Mouse (Mus musculus) olfactory bulb, adult 2 months (tissue): ENCODE data around the gene Loxl3.

Source experiments
- CTCF ChIP-seq: fragments of 200-500 bp; IDR thresholded peaks from 2 replicates; pipeline ENCODE4 v1.5.1; 2012; ENCODE audit warnings: low read depth, mild to moderate bottlenecking, low read length, moderate library complexity; ENCODE audit not compliant: insufficient read depth
- POLR2A ChIP-seq: fragments of 200-500 bp; IDR thresholded peaks from 2 replicates; pipeline ENCODE4 v1.6.1; 2012; ENCODE audit warnings: mild to moderate bottlenecking, low read depth, low read length, moderate library complexity; ENCODE audit not compliant: insufficient read depth

DNA sequence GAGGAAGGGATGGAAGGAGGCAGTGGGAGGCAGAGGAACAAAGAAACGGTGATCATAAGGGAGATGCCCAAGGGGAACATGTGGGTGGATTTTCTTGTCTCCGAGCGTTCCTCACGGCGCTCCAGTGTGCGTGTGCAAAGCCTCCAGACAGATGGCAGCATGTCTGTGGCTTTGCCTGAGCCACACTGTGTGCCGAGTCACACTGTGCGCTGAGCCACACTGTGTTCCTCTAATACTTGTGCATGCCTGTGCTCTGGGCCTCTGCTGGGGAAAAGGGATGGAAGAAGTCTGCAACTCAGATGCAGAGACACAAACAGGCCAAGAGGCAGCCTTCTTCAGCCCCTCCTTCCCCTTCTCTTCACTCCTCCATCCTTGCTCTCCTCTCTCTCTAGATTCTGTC is 6.7 kb upstream of the Loxl3 start:
- no peak for TF ChIP-seq CTCF
- no peak for TF ChIP-seq POLR2A
